Mouse (Mus musculus) limb, embryonic 13.5 days (tissue): ENCODE data around the gene Adap1. TPM values are rescaled to one million over a fixed set of nuclear protein-coding genes. Genes with fewer than 3 reads are reported as not detected.

Experiments used
- ATAC-seq: fragments of 200-750 bp; cut with Nextera tagmentation; 2 replicates; pipeline ENCODE4 v1.8.0; 2017; ENCODE audit warnings: low read depth, moderate number of reproducible peaks, moderate TSS enrichment; ENCODE audit not compliant: low FRiP score
- H3K27ac ChIP-seq: fragments of 300-500 bp; sonication (generic); 2 replicates; pipeline ENCODE4 v1.5.1; 2015; ENCODE audit warnings: inconsistent platforms, mild to moderate bottlenecking, moderate library complexity
- H3K27me3 ChIP-seq: fragments of 300-500 bp; sonication (generic); 2 replicates; pipeline ENCODE4 v1.6.1; 2015; ENCODE audit warnings: mild to moderate bottlenecking, inconsistent platforms
- H3K36me3 ChIP-seq: fragments of 300-500 bp; sonication (generic); 2 replicates; pipeline ENCODE4 v1.6.1; 2015; ENCODE audit warnings: inconsistent platforms, mild to moderate bottlenecking, moderate library complexity
- H3K4me1 ChIP-seq: fragments of 300-500 bp; sonication (generic); 2 replicates; pipeline ENCODE4 v1.6.1; 2015; ENCODE audit warnings: inconsistent platforms
- H3K4me2 ChIP-seq: fragments of 300-500 bp; sonication (generic); replicated peaks from 2 replicates; pipeline ENCODE4 v1.6.1; 2015; ENCODE audit warnings: inconsistent platforms, mild to moderate bottlenecking, moderate library complexity
- H3K4me3 ChIP-seq: fragments of 300-500 bp; sonication (generic); 2 replicates; pipeline ENCODE4 v1.5.1; 2015; ENCODE audit warnings: moderate library complexity, mild to moderate bottlenecking, inconsistent platforms
- H3K9ac ChIP-seq: fragments of 300-500 bp; sonication (generic); 2 replicates; pipeline ENCODE4 v1.6.1; 2015; ENCODE audit warnings: mild to moderate bottlenecking, inconsistent platforms
- H3K9me3 ChIP-seq: fragments of 300-500 bp; sonication (generic); 2 replicates; pipeline ENCODE4 v1.6.1; 2016; ENCODE audit warnings: inconsistent platforms
- WGBS: fragments of 180-500 bp; shearing (Covaris S2); methylation state at CpG from one replicate; pipeline ENCODE4 v1.1.7; 2015; 5-methylcytosine and 5-hydroxymethylcytosine counted together
- polyA plus RNA-seq: library from polyadenylated mRNA; unstranded; fragments of >200 nt; fragmentation: Nextera tagmentation; extraction: Ambion mirVana; gene quantifications from 2 replicates; pipeline ENCODE4 v1.2.1, GENCODE M21; 2015

Adap1 gene
- polyA plus RNA-seq, 1 experiment from 2014 or later = 0.94 TPM

DNA sequence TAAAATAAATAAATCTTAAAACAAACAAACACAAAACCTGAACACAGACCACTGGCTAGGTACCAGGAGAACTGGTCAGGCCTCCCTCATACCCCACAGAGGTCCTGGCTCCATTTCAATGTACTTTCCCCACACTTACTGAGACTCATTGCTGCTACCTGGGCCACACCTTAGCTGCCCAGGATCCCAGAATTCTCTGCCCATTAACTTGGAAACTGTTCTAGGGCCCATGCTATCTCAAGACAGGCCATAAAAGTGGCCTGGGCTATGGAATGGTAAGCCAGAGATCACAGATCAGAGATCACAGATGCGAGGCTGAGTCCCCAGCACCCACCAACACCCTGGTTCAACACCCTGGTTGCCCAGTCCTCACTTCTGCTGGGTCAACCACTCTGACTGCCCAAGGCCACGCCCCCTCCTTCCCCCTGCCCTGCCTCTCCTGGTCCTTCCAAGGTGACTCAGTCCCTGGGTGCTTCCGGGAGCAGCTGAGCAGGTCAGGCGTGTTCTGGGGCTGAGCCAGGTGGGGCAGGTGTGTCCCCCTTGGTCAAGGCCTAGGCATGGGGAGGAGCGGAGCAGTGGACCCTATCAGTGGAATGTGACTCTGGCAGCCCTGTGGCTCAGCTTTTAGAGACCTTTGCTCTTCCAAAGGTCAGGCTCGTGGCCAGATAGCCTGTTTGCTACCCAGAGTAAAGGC lies 8.3 kb downstream of the Adap1 start:
- Histone ChIP-seq H3K27me3 (peaks cover 5% of the 10 kb centered on the region; the same call in 1 of the 2 replicates), H3K4me2 (no peak overlapping the region), H3K4me3 (no peak overlapping the region), H3K9ac (no peak overlapping the region), H3K27ac (no peak overlapping the region), H3K4me1 (no peaks in the 10 kb centered on the region), H3K9me3 (no peaks in the 10 kb centered on the region), H3K36me3 (no peaks in the 10 kb centered on the region)
- 68% methylated on average over 6 of the region's 6 CpGs for WGBS
- no peak for ATAC-seq

DNA sequence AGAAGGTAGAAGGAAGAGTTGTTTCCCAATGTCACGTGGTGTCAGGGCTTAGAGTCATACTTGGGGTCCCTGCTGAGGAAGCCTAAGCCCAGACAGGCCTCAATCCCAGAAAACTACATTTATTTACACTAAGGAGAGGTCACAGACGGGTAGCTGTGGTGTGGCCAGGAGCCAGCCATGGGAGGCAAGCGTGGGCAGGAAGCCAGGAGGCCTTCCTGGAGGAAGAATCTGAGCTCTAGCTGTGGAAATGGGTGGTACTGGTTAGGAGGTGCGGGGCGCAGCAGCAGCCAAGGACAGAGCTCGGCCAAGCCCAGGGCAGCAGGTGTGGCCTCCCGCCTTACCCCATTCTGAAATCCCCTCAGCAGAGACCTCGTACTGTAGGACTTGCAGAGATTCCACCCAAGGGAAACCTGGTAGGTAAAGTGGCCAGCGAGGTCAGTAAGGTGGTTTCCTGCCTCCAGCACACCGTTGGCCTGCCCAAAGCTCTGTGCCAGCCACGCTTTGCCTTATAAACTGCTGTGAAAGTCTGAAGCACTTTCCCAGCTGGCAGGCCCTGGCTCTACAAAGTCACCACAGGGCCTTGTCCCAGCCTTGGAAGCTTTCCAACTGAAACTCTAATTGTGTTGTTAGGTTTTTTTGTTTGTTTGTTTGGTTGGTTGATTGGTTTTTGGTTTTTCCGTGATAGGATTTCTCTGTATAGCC lies 10.3 kb downstream of the Adap1 start:
- 80% methylated on average over 12 of the region's 12 CpGs for WGBS
- no peak overlapping the region for H3K9ac ChIP-seq
- H3K4me1 ChIP-seq = no peaks in the 10 kb centered on the region
- ATAC-seq = no peak
- no peaks in the 10 kb centered on the region for H3K36me3 ChIP-seq
- no peak overlapping the region for H3K4me3 ChIP-seq
- H3K27me3 ChIP-seq = no peaks in the 10 kb centered on the region
- H3K9me3 ChIP-seq = no peaks in the 10 kb centered on the region
- H3K4me2 ChIP-seq = no peak overlapping the region
- H3K27ac ChIP-seq = no peak overlapping the region

DNA sequence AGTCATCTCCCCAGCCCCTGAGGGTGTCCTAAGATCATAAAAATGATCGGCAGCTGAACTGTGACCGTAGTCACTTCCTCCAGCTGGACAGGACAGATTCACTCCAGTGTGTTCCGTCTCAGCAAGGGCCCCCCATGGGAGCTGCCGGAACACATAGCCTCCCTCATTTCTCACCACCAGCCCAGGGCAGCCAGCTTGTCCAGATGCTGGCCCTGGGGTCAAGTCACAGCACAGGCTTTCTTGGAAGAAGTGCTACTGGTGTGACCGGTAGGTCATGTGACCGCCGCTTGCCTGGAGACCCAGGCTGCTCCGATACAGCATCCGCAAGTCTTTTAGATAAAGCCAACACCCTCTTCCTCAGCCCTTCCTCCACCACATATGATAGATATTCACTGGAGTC lies 11.9 kb downstream of the Adap1 start:
- no peak overlapping the region for H3K4me2 ChIP-seq

GRCm38 (mm10) chr5:139311822-139312221 lies 13.6 kb downstream of the Adap1 start:
- no peak for ATAC-seq
- Histone ChIP-seq H3K9me3 (no peaks in the 10 kb centered on the region), H3K9ac (no peak overlapping the region), H3K36me3 (no peaks in the 10 kb centered on the region), H3K4me3 (no peak overlapping the region), H3K27me3 (no peaks in the 10 kb centered on the region), H3K4me1 (no peaks in the 10 kb centered on the region), H3K4me2 (no peak overlapping the region), H3K27ac (no peak overlapping the region)
- 92% methylated on average over 9 of the region's 9 CpGs for WGBS

More for the DNA sequence above, 11.9 kb downstream of the Adap1 start:
- no peaks in the 10 kb centered on the region for H3K36me3 ChIP-seq
- no peak overlapping the region for H3K9ac ChIP-seq
- H3K4me3 ChIP-seq = no peak overlapping the region
- WGBS = 66% methylated on average over 9 of the region's 9 CpGs
- no peak for ATAC-seq
- H3K27ac ChIP-seq = no peak overlapping the region
- no peaks in the 10 kb centered on the region for H3K27me3 ChIP-seq
- no peaks in the 10 kb centered on the region for H3K9me3 ChIP-seq
- H3K4me1 ChIP-seq = no peaks in the 10 kb centered on the region

DNA sequence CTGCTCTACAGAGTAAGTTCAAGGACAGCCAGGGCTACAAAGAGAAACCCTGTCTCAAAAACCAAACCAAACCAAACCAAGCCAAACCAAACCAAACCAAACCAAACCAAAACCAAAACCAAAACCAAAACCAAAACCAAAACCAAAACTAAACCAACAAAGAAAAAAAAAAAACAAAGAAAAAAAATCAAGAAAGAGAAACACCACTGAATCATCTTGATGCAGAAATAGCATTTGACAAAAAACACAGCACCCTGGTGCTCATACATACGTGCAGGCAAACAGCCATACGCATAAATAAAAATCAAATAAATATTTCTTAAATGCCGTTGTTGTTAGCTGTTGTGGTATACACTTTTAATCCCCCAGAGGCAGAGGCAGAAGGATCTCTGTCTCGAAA lies 14.9 kb downstream of the Adap1 start:
- Histone ChIP-seq H3K4me2 (no peak overlapping the region), H3K9ac (no peak overlapping the region), H3K4me1 (no peaks in the 10 kb centered on the region), H3K9me3 (no peaks in the 10 kb centered on the region), H3K36me3 (no peaks in the 10 kb centered on the region), H3K4me3 (no peak overlapping the region), H3K27ac (no peak overlapping the region), H3K27me3 (no peaks in the 10 kb centered on the region)
- no peak for ATAC-seq
- 87% methylated on average over 4 of the region's 4 CpGs for WGBS

DNA sequence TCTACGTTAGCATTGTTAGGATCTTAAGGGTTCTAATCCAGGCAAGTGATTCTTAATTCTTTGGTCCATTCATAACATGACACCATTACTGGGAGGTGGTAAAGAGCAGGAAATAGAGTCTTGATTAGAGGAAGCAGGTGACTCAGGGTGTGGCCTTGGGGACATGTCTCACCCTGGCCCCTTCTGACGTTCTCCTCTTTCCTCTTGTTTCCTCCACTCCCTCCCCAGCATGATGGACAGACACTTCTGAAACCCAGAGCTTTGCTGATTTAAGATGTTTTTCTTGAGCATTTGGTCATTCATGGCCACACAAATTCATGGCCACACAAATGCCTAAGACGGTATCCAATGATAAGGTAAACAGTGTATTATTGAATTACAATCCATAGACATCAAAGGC lies 15.5 kb downstream of the Adap1 start:
- no peaks in the 10 kb centered on the region for H3K27me3 ChIP-seq
- no peak overlapping the region for H3K4me2 ChIP-seq
- no peak overlapping the region for H3K27ac ChIP-seq
- H3K4me3 ChIP-seq = no peak overlapping the region
- no peak for ATAC-seq
- WGBS = 77% methylated on average over 3 of the region's 3 CpGs
- no peaks in the 10 kb centered on the region for H3K9me3 ChIP-seq
- no peaks in the 10 kb centered on the region for H3K4me1 ChIP-seq
- H3K9ac ChIP-seq = no peak overlapping the region
- H3K36me3 ChIP-seq = no peaks in the 10 kb centered on the region

- H3K9ac ChIP-seq = no peak overlapping the region
- H3K27ac ChIP-seq = no peak overlapping the region
- H3K4me3 ChIP-seq = no peak overlapping the region
- H3K27me3 ChIP-seq = no peaks in the 10 kb centered on the region; the same call in none of the 2 replicates
- no peaks in the 10 kb centered on the region for H3K9me3 ChIP-seq
- no peaks in the 10 kb centered on the region for H3K36me3 ChIP-seq
- no peak for ATAC-seq
- 87% methylated on average over 9 of the region's 9 CpGs for whole genome bisulfite sequencing
- H3K4me1 ChIP-seq = no peaks in the 10 kb centered on the region
- no peak overlapping the region for H3K4me2 ChIP-seq
Measured at GRCm38 (mm10) chr5:139303646-139304061, 21.8 kb downstream of the Adap1 start.

- no peaks in the 10 kb centered on the region for H3K9me3 ChIP-seq
- no peak for ATAC-seq
- no peaks in the 10 kb centered on the region for H3K36me3 ChIP-seq
- H3K27me3 ChIP-seq = no peaks in the 10 kb centered on the region; the same call in none of the 2 replicates
- no peak overlapping the region for H3K27ac ChIP-seq
- no peak overlapping the region for H3K4me3 ChIP-seq
- H3K4me2 ChIP-seq = no peak overlapping the region
- H3K4me1 ChIP-seq = no peaks in the 10 kb centered on the region
- no peak overlapping the region for H3K9ac ChIP-seq
- 84% methylated on average over 6 of the region's 6 CpGs for WGBS
Measured at GRCm38 (mm10) chr5:139302101-139302500, 23.3 kb downstream of the Adap1 start.

DNA sequence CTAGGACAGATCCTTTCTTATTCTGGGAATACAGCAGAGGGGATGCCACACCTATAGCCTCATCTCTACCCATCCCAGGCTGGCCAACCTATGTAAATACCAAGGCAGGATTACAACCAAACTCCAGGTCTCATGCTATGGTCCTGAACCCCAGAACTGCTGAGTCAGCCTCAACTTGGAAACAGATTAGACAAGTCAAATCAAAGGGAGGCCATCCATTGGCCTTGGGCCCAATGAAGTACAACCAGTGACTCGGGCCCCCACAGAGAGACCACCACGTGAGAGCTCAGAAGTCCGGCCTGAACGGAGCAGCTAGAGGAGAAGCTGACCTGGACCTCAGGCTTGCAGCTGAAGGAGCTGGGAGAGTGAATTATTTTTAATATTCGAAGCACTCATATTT lies 27.7 kb downstream of the Adap1 start:
- no peak overlapping the region for H3K4me3 ChIP-seq
- no peak overlapping the region for H3K4me2 ChIP-seq
- WGBS = 90% methylated on average over 5 of the region's 5 CpGs
- H3K36me3 ChIP-seq = no peaks in the 10 kb centered on the region
- H3K27ac ChIP-seq = no peak overlapping the region
- H3K4me1 ChIP-seq = no peaks in the 10 kb centered on the region
- no peaks in the 10 kb centered on the region; the same call in none of the 2 replicates for H3K27me3 ChIP-seq
- no peaks in the 10 kb centered on the region for H3K9me3 ChIP-seq
- H3K9ac ChIP-seq = no peak overlapping the region
- no peak for ATAC-seq

GRCm38 (mm10) chr5:139297092-139297491 lies 28.3 kb downstream of the Adap1 start:
- no peaks in the 10 kb centered on the region for H3K9me3 ChIP-seq
- 66% methylated on average over 10 of the region's 10 CpGs for WGBS
- no peaks in the 10 kb centered on the region; the same call in none of the 2 replicates for H3K27me3 ChIP-seq
- no peaks in the 10 kb centered on the region for H3K36me3 ChIP-seq
- no peak overlapping the region for H3K9ac ChIP-seq
- no peaks in the 10 kb centered on the region for H3K4me1 ChIP-seq
- no peak for ATAC-seq
- H3K4me2 ChIP-seq = no peak overlapping the region
- no peak overlapping the region for H3K4me3 ChIP-seq
- H3K27ac ChIP-seq = no peak overlapping the region

DNA sequence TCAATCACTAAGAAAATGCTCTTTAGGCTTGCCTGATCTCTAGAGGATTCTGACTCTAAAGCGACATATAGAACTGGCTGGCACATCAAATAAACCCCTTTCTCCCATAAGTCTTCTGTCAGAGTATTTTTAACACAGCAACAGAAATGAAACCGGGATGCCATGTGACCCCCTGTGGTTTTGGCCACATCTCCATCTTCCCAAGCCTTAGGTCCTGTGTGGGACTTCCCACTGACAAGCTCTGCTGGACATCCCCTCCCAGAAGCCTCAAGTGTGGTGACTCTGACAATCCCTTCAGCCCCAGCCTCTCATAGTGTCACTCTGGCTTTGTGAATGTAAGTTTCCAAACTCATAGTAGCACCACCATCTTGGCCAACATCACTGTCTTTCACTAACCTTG lies 31.3 kb downstream of the Adap1 start:
- no peak for ATAC-seq
- Histone ChIP-seq H3K4me3 (no peak overlapping the region), H3K4me2 (no peak overlapping the region), H3K9me3 (no peaks in the 10 kb centered on the region), H3K27me3 (no peaks in the 10 kb centered on the region; the same call in 1 of the 2 replicates), H3K27ac (no peak overlapping the region), H3K36me3 (no peaks in the 10 kb centered on the region), H3K9ac (no peak overlapping the region), H3K4me1 (no peaks in the 10 kb centered on the region)
- 75% methylated on average over 2 of the region's 2 CpGs for WGBS

GRCm38 (mm10) chr5:139291811-139292560 lies 33.4 kb downstream of the Adap1 start:
- Histone ChIP-seq H3K9me3 (no peaks in the 10 kb centered on the region), H3K36me3 (no peaks in the 10 kb centered on the region), H3K4me1 (no peaks in the 10 kb centered on the region), H3K4me3 (no peak overlapping the region), H3K27me3 (no peaks in the 10 kb centered on the region), H3K4me2 (no peak overlapping the region), H3K9ac (no peak overlapping the region), H3K27ac (no peak overlapping the region)
- ATAC-seq = no peak
- WGBS = 56% methylated on average over 6 of the region's 6 CpGs
